ENCODE assay signal across 8 mouse cellular contexts in the genomic region with DNA sequence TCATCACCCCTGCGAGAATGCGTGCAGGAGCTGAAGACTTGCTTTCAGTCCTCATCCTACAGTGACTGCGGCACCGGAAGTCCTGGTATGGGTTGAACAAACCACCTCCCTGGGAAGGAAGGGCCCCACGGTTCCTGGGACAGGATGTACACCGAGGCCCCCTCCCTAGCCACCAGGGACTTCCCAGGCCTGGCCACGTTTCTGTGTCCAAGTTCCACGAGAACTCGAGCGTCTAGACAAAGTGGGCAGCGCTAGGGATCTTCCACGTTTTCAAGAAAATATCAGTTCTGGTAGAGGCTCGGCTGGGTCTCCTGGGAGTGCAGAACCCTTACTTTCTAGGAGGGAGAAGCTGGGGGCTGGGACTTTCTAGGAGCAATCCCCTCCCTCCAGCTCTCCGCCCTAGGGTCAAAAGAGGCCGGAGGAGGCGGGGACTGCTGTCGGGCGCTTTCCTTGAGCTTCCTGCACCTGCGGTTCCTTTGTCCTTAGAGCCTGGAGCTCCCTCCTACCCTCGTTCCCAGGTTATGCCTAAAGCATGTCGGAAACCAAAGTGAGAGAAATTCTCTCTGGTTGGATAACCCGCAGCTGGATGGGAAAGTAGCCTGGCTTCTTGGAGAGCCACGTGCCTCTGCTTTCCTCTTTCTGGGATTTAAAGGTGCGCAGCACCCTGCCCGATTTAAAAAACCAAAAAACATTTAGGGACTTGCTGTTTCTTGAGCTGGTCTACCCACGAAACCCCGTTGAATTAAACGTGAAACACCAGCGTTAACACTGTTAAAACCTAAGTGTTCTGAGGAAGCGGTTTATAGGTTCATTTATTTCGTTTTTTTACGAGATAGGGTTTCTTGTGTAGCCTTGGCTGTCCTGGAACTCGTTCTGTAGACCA. TPM values are rescaled to one million over a fixed set of nuclear protein-coding genes. Genes with fewer than 3 reads are reported as not detected.
DNase-seq lines count a peak whose midpoint lies in the region; ATAC-seq and TF ChIP-seq lines count a peak whose summit lies in the region.

No protein-coding gene starts in this region.

- H3K9me3 ChIP-seq in liver, embryonic 15.5 days (replicated peaks): no peaks in the 10 kb centered on the region
- no peaks in the 10 kb centered on the region for H3K9me3 ChIP-seq in neural tube, embryonic 11.5 days (ENCODE audit: control insufficient read depth, low read length)

- H3K36me3 ChIP-seq in liver, embryonic 15.5 days (replicated peaks): no peaks in the 10 kb centered on the region
- H3K36me3 ChIP-seq in neural tube, embryonic 11.5 days (ENCODE audit: control insufficient read depth, insufficient read depth, low read length): no peaks in the 10 kb centered on the region

- H3K4me2 ChIP-seq in liver, embryonic 15.5 days: peak overlapping the region; percentile 99
- H3K4me2 ChIP-seq in neural tube, embryonic 11.5 days (ENCODE audit: low read depth): peak overlapping the region; percentile 90

- ATAC-seq in liver, embryonic 15.5 days (ENCODE audit: insufficient read depth): no peak
- no peak for ATAC-seq in neural tube, embryonic 11.5 days (ENCODE audit: insufficient read depth, low FRiP score, low TSS enrichment)

- intact Hi-C loops in gastrocnemius, adult 2 months (cut with DNase I): loop anchor here (10.0 kb wide), 1 partner anchor 315 kb away; a partner anchor contains a TSS

- DNase-seq in CD4-positive, CD25-positive, alpha-beta regulatory T cell, adult 2 months (ENCODE audit: low read depth, low spot score): peak; percentile 88
- DNase-seq in adrenal gland, adult 8-10 months: peak; percentile 51
- DNase-seq in gastrocnemius, adult 2 months: peak; percentile 64
- DNase-seq in induced T-regulatory cell, adult 2 months (ENCODE audit: low read depth): peak; percentile 93
- DNase-seq in neural tube, embryonic 11.5 days (ENCODE audit: low spot score): peak; percentile 70
- peak; percentile 83 for DNase-seq in thymus, postnatal 25 days
- DNase-seq in right cerebral cortex, postnatal 36 days (ENCODE audit: low spot score in 2 of 2): no peak

- peak overlapping the region; percentile 98 for H3K27ac ChIP-seq in gastrocnemius, adult 2 months
- H3K27ac ChIP-seq in liver, embryonic 15.5 days (replicated peaks): peak overlapping the region; percentile 96
- peak overlapping the region; percentile 75 for H3K27ac ChIP-seq in neural tube, embryonic 11.5 days (ENCODE audit: low read depth, low read length)

- 2% methylated on average over 33 of the region's 33 CpGs for WGBS in liver, embryonic 15.5 days (ENCODE audit: insufficient replicate concordance)
- 2% methylated on average over 33 of the region's 33 CpGs for WGBS in neural tube, embryonic 11.5 days

- H3K9ac ChIP-seq in liver, embryonic 15.5 days: peak overlapping the region; percentile 84
- peak overlapping the region; percentile 91 for H3K9ac ChIP-seq in neural tube, embryonic 11.5 days (ENCODE audit: low read length)

- TF ChIP-seq CTCF in gastrocnemius, adult 2 months (IDR thresholded peaks at IDR 0.05): no peak

- H3K4me3 ChIP-seq in gastrocnemius, adult 2 months: peak overlapping the region; percentile 85
- H3K4me3 ChIP-seq in liver, embryonic 15.5 days (replicated peaks): peak overlapping the region; percentile 76
- peak overlapping the region; percentile 91 for H3K4me3 ChIP-seq in neural tube, embryonic 11.5 days (ENCODE audit: low read depth, low read length)

- H3K4me1 ChIP-seq in liver, embryonic 15.5 days (replicated peaks): peaks cover 83% of the 10 kb centered on the region
- H3K4me1 ChIP-seq in neural tube, embryonic 11.5 days (ENCODE audit: control insufficient read depth, insufficient read depth, low read length): peaks cover 42% of the 10 kb centered on the region

- peaks cover 14% of the 10 kb centered on the region for H3K27me3 ChIP-seq in liver, embryonic 15.5 days
- no peaks in the 10 kb centered on the region for H3K27me3 ChIP-seq in neural tube, embryonic 11.5 days (ENCODE audit: control insufficient read depth, insufficient read depth, low read length)

RNA-seq across cellular contexts. Expression of a gene that starts 2.5 kb away (rescaled TPM):
- total RNA-seq in adrenal gland, adult 8-10 months (2022): 10 to 100 TPM; 18.3 to 48.9 (median 22.3) TPM
- 1 to 10 TPM; 5.9 to 6.5 TPM for total RNA-seq in gastrocnemius, adult 2 months (2021)
- 22.8 and 23.1 TPM in 2 replicates for polyA plus RNA-seq in liver, embryonic 15.5 days (2015; fragmentation: Nextera tagmentation; extraction: Ambion mirVana)
- polyA plus RNA-seq in neural tube, embryonic 11.5 days (2014; fragmentation: Nextera tagmentation; extraction: Ambion mirVana): 71.6 and 79.4 TPM in 2 replicates

RNA-seq across cellular contexts. Expression of a gene that starts 25.9 kb away (rescaled TPM):
- 100 to 1,000 TPM in 2 of 4 experiments, 10 to 100 TPM in 2; 75.4 to 109 (median 88.5) TPM for total RNA-seq in adrenal gland, adult 8-10 months (2022)
- 10 to 100 TPM; 45.6 to 57.5 TPM for total RNA-seq in gastrocnemius, adult 2 months (2021)
- 27.9 and 36.1 TPM in 2 replicates for polyA plus RNA-seq in liver, embryonic 15.5 days (2015; fragmentation: Nextera tagmentation; extraction: Ambion mirVana)
- polyA plus RNA-seq in neural tube, embryonic 11.5 days (2014; fragmentation: Nextera tagmentation; extraction: Ambion mirVana): 60.4 and 60.6 TPM in 2 replicates

RNA-seq across cellular contexts. Expression of a gene that starts 27.5 kb away (rescaled TPM):
- total RNA-seq in adrenal gland, adult 8-10 months (2022): 10 to 100 TPM; 81.0 to 86.9 (median 83.7) TPM
- total RNA-seq in gastrocnemius, adult 2 months (2021): 10 to 100 TPM; 18.7 to 24.3 TPM
- polyA plus RNA-seq in liver, embryonic 15.5 days (2015; fragmentation: Nextera tagmentation; extraction: Ambion mirVana): 6.2 and 7.2 TPM in 2 replicates
- 26.2 and 27.0 TPM in 2 replicates for polyA plus RNA-seq in neural tube, embryonic 11.5 days (2014; fragmentation: Nextera tagmentation; extraction: Ambion mirVana)

RNA-seq across cellular contexts. Expression of a gene that starts 41.1 kb away (rescaled TPM):
- total RNA-seq in adrenal gland, adult 8-10 months (2022): 1 to 10 TPM; 3.1 to 5.6 (median 4.2) TPM
- 1 to 10 TPM; 1.1 to 1.3 TPM for total RNA-seq in gastrocnemius, adult 2 months (2021)
- polyA plus RNA-seq in liver, embryonic 15.5 days (2015; fragmentation: Nextera tagmentation; extraction: Ambion mirVana): 55.3 and 58.3 TPM in 2 replicates
- polyA plus RNA-seq in neural tube, embryonic 11.5 days (2014; fragmentation: Nextera tagmentation; extraction: Ambion mirVana): 4.6 and 5.3 TPM in 2 replicates

Comparison
In these comparisons a context has a peak if more than half of its experiments do, and no peak if none do; other contexts are left out.
1. DNase-seq: peak in CD4-positive, CD25-positive, alpha-beta regulatory T cell, adult 2 months (single experiment), adrenal gland, adult 8-10 months (single experiment), gastrocnemius, adult 2 months (single experiment), induced T-regulatory cell, adult 2 months (single experiment), neural tube, embryonic 11.5 days (single experiment) and thymus, postnatal 25 days (single experiment); none in right cerebral cortex, postnatal 36 days (0 of 2).
2. Peak in every context shown above with its lines, with median percentiles within 50 percentile points of each other: H3K27ac ChIP-seq and H3K4me3 ChIP-seq.